In genomic region chr17:38016341-38016740, GRCm38 (mm10) we compare ENCODE assay signal across 26 mouse cellular contexts. TPM values are rescaled to one million over a fixed set of nuclear protein-coding genes. Genes with fewer than 3 reads are reported as not detected.
"Had no signal": no experiment of that assay in that cellular context is flagged by ENCODE, and none has a peak within 500 bp of the region (broad histone marks: within the 10 kb centered on the region; RNA-seq: fewer than 3 reads in every experiment).

No protein-coding gene starts in this region.

- DNase-seq: gastrocnemius, postnatal 14 days; gastrocnemius, postnatal 36 days; heart, adult 11 months; heart, postnatal 10 days; heart, postnatal 4 days; kidney, adult 18-20 months; kidney, adult 8-10 months; kidney, postnatal 10 days; kidney, postnatal 25 days; kidney, postnatal 4 days; liver; liver, embryonic 13.5 days had no signal

- ATAC-seq: hindbrain, embryonic 16.5 days; inflammation-experienced regulatory T-cells, adult 6 months; intestine, embryonic 15.5 days; intestine, postnatal 0 days had no signal

RNA-seq across cellular contexts. Expression of gene Olfr129, which starts 43.5 kb away (rescaled TPM):
- total RNA-seq: gastrocnemius, adult 18-20 months; gastrocnemius, adult 8-10 months; gastrocnemius, postnatal 14 days; gastrocnemius, postnatal 36 days; heart, adult 8-10 months; heart, postnatal 10 days; heart, postnatal 25 days; heart, postnatal 4 days; layer of hippocampus, adult 2 months; layer of hippocampus, postnatal 10 days; layer of hippocampus, postnatal 25 days; left cerebral cortex, adult 2 months; left cerebral cortex, postnatal 14 days; left cerebral cortex, postnatal 36 days had no signal

RNA-seq across cellular contexts. Expression of gene Olfr130, which starts 47.4 kb away (rescaled TPM):
- total RNA-seq: gastrocnemius, adult 18-20 months; gastrocnemius, adult 8-10 months; gastrocnemius, postnatal 14 days; gastrocnemius, postnatal 36 days; heart, adult 8-10 months; heart, postnatal 10 days; heart, postnatal 25 days; heart, postnatal 4 days; layer of hippocampus, adult 2 months; layer of hippocampus, postnatal 10 days; layer of hippocampus, postnatal 25 days; left cerebral cortex, adult 2 months; left cerebral cortex, postnatal 14 days; left cerebral cortex, postnatal 36 days had no signal
